Mouse (Mus musculus): ENCODE data around the gene Ip6k3.

Ip6k3 gene

DNA sequence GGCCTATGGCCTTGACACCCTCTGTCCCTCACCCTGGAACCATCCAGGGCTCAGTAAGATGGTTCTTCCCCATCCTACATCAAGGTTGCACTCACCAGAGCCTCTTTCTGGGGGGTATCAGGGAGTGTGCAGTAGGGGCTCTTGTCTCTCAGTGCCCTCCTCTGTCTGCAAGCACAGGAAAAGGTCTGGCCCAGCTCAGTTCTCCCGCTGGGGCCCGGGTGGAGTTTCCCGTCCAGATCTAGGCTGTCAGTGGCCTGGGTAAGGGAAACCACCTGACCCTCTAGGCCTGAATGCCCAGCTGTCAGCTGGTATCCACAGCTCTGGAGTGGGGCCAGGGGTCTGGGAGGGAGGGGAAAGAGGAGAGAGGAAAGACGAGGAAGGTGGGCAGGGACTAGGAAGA is at the start of gene Ip6k3:
TSS of gene Ip6k3 (minus strand) at position 251 of the 400 bp plus-strand sequence.
- no peak for DNase-seq

DNA sequence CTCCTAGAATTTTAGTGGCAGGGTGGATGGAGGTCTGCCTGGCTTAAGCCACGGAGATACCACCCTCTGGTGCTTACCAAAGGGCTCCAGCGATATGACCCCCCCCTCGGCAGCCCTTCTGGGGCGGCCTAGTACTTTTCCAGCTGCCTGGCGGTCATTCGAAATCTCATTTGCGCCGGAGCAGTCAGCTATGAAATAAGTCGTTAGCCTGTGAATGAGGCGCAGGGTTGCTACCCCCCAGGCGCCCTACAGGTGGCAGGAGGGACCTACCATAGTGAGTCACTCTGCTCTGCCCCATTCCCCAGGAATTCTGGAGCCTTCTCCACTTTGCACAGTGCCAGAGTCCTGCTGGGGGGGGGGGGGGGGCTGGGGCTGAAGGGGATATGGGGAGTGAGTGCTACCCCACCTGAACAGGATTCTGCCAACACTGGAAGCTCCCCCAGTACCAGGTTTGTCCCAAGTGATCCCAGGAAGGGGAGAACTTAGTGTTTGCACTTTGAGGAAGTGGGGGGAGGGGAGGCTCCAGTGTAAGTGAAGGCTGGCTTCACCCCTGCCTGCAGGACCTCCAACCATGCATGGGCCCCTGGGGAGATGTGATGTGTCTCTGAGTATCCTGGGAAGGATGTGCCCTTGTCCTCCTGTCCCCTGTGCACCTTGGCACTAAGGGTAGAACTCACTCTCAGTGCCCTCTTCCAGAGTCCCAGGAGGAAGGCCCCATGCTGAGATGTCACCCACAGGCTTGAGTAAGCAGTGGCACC is 45.4 kb upstream of the Ip6k3 start:
- no peak for DNase-seq

DNA sequence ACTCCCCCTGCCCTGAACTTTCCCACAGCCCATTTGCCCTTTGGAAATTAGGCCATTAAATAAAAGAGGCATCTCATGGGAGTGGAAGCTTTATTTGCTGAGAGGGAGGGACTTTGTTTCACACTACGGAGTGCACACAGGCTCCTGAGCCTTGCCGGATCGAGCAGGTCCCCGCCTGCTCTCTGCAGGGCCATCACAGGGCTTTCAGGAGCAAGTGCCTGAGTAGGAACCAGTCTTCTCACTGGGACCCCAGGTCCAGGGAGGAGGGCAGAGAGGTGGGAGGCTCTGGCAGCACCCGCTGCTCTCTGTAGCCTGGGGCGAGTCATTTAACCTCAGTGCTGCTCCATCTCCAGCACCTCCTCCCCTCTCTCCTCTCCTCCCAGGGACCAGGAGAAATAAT is 44.4 kb upstream of the Ip6k3 start:
- no peak for DNase-seq

DNA sequence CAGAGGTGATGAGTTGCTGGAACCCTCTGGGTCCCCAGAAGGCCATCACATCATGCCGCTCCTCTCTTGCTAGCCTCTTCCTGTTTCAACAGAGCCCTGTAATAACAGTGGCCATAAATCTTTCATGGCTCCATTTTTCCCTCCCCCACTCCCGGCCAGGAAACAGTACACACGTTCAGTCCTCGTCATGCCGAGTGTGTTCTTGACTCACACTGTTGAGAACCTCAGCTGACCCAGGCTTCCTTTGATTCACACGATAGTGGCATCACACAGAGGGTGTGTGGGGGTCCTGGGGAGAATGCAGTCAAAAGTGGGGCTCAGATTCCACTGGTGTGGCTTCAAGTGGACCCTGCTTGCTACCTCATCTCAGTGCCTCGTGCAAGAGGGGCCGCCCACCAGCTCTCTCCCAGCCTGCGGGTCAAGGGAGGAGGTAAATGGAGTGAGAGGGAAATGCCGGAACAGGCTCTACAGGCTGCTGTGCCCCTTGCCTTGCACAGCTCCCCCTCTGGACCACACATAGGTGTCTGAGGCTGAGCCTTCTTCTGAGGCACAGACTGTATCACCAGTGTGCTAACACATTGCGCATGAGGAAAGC is 39.6 kb upstream of the Ip6k3 start:
- DNase-seq = no peak

DNA sequence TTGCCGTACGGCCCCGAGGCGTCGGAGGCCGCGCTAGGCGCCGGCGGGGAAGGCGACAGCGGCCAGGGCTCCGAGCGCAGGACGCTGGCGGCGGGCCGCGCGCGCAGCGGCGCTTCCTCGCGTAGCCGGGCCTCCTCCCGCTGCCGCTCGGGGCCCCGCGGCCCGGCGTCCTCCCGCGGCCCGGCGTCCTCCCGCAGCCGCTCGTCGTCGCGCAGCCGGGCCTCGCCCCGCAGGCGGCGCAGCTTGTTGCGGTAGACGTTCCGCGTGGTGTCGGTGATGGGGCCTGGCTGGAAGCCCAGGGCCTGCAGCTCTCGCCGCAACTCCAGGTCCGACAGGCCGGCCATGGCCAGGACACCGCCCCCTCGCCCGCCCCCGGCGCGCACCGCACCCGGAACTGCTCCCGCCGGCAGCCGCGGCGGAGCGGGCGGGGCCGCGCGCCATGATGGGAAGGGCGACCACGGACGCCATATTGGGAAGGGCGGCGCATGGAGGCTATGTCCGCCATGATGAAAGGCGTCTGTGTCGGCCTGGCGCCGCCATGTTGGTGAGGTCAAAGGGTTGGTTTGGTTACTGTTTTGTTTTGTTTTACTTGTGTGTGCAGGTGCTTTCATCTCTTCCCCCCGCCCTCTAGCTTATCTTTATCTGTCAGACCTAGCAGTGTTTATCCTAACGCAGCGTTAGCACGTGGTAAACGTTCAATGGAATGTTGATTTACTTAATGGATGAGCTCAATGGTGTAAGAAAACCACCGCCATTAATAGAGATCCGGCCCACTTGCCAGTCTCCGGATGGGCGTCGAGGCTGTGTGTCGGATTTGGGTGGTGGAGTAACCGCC is 36.7 kb upstream of the Ip6k3 start, which contains the start of gene Lemd2:
TSS of gene Lemd2 (minus strand) at position 395 of the 835 bp plus-strand sequence.
- peak; percentile 97 for DNase-seq

DNA sequence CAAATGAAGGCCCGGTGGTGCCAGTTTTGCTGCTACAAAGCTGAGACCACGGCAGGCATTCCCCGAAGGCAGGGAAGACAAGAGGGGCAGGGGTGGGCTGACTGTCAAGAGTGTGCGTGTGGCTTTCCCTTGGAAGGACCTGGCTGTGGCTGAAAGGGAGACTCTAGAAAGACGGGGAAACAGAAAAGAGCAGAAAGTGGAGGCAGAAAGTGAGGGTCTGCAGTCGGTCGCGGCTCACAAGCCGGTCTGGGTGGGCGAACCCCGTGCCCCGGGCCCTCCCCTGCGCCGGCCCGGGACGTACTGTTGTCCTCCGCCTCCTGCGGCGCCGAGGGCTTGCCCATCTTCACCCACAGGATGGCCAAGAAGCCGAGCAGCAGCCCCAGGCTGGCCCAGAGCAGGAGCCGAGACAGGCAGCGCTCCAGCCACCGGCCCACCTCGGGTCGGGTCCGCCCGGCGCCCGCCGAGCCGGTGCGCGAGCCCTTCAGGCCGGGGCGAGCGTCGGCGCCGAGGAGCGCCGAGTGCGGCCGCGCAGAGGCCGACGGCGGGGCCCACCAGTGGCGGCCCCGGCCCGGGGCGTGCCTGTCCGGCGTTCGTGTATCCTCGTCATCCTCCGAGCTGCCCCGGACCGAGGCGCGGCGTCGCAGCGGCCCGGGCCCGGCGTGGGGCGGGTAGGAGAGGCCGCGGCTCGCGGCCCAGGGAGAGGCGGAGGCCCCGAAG is 35.9 kb upstream of the Ip6k3 start:
- peak; percentile 65 for DNase-seq

DNA sequence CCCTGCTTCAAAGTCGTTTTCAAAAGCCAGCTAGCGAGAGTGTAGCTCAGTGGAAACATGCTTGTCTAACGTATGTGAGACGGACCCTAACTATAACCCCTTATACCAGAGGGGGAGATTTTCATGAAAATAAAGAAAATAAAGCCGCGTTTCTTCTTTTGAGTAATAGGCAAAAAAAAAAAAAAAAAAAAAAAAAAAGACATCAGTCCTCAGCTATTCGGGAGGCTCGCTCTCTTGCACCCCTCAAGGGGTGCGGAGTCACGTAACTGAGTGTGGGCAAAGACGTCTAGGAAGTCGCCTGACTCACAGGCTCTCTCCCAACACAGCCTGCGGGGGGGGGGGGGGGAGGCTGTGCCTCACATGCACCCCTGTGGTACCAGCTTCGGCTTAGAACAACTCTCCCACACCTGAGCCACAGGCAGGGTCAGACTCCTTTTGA is 35.3 kb upstream of the Ip6k3 start:
- DNase-seq = no peak

DNA sequence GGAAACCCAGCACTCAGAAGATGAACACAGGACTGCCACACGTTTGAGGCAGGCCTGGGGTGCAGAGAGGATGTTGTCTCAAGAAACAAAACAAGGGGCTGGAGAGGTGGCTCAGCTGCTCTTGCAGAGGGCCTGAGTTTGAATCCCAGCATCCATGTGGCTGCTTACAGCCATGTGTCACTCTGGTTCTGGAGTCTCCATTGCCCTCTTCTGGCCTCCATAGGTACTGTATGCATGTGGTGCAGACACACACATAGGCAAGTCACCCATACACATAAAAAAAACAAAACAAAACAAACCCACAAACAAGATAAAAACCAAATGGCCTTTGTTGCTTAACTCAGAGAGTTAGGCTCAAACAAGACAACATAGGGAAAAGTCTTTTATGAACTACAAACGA is 34.4 kb upstream of the Ip6k3 start:
- DNase-seq = no peak

DNA sequence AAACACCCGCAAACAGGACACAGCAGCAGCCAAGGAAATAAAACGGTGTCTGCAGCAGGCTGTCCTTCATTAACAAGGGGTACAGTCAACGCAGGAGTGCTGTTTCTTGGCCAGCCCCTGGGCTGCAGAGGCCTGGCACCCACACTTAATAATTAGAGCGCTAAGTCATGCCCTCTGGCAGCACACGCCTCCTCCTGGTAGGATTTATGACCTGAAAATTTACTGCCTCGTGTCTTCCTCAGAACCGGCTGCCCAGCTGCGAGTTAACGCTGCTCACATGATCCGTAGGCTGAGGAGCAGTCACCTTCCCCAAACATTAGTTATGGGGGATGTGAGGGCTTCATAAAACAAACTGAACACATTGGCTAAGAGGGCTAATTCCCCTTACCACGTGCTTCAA is 33.2 kb upstream of the Ip6k3 start:
- DNase-seq = no peak

DNA sequence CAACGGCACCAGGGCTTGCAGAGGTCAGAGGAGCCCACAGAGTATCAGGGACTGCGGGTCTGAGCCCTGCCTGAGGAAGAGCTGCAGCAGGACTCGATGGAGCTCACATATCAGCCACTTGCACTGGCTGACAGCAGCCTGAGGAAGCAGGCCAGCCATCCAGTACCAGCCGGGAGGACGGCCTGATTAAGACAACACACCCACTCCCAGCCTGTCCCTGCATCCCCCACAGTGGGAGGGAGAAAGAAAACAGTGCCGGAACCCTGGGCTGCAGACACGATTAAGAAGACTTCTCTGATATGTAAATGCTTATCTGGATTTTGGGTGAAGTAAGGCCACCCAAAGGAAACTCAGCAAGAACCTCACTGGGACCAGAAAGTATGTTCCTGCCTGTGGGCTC is 32.3 kb upstream of the Ip6k3 start:
- DNase-seq = no peak

DNA sequence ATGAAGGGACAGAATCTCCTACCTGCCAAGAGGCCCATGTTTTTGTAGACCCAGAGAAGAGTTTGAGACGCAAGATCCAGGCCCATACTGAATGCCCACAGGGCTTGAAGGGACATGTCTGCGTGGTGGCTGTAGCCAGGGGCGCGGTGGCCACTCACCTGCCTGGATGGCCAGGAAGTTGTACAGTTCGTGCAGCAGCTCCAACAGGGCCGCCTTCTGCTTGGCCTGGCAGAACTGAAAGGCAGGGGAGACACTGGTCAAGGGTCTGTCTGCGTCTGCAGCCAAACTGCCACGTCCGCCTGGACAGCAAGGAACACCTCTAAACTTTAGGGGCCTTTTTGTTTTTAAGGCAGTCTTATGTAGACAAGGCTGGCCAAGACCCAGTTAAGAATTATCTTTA is 31.6 kb upstream of the Ip6k3 start:
- DNase-seq = no peak

DNA sequence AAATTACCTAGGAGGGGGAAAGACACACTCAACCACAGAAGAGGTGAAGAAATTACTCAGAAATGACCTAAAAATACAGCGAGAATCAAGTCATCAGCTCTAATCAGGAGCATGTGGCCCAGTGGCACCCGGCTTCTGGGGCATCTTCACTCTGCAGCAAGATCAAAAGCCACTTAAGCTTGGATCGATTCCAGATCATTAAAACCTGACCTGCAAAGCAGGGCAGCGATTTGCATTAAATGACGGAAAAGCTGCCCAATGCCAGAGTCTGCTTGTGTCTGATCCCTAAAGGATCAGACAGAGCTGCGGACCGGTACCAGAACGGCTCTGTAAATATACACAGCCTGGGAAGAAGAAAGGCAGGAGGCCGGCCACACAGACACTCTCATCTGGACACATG is 28.6 kb upstream of the Ip6k3 start:
- no peak for DNase-seq

DNA sequence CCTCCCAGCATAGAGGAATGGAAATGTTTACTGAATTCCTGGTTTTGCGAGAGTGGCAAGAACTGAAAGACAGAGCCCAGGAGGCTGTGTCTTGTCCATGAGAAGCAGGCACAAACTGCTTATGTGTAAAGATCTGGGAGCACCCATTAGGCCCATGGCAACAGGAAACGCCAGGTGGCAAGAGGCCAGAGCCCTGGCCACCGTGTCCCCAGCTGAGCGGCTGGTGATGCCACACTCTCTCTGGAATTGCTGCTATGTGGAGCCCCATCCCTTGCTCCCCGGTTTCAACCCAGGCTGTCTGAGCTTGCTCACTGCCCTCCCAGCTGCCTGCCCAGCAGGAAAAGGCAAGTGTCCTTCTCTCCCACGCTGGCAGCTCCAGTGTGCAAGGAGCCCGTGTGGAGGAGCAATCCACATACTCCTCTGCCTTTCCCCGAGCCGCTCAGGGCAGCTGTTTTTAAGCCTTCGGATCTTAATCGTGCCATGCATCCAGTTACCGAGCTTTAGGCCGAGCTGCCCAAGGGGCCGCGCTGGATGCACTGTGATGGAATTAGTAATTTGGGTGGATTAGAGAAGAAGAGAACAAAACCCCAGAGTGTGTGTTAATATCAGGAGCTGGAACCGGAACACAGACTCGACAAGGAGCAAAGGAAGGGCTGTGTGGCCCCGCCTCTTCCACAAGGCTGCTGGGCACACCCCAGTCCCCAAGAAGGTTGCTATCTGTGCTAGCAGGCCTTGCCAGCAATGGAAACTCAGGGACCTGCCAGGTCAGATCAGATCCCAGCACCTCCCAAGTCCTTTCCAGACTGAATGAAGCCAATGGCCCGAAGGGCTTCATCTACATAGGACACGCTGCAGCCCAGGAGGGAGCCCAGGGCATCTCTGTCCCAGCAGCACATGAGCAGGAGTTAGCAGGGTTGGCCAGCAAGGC is 26.9 kb upstream of the Ip6k3 start:
- no peak for DNase-seq

DNA sequence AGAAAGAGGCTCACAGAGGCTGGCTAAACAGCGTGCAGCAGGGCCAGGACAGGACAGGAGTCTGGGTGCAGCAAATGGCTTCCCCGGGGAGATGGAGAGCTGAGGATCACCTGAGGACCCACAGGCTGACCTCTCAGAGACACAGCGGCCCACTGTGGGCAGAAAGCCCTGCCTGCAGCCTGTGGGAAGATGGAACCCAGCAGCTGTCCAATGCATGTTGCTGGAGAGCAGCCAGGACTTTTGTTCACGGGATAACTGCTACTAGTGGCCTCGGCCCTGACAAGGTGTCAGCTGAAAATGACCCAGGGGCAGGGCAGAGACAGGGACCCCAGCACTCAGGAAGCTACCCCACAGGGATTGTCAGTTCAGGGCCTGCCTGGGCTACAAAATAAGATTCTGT is 24.2 kb upstream of the Ip6k3 start:
- peak; percentile 44 for DNase-seq

DNA sequence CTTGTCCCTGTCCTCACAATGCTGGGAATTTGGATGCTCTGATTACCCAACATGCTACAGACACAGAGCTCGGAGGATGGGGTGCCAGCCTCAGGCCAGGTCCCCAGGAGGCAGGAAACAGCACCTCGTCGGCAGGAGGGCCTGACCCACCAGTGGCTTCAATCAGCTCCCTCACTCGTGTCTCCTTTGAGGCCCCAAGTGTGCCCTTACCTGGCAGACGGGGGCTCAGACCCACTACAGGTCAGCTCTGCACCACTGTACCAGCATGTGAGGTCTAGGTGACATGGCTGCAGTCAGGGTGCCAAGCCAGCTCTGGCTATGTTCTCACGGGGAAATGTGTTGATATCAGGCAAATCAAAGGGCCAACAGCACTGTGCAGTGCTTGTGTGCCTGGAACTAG is 23.6 kb upstream of the Ip6k3 start:
- DNase-seq = peak; percentile 28

DNA sequence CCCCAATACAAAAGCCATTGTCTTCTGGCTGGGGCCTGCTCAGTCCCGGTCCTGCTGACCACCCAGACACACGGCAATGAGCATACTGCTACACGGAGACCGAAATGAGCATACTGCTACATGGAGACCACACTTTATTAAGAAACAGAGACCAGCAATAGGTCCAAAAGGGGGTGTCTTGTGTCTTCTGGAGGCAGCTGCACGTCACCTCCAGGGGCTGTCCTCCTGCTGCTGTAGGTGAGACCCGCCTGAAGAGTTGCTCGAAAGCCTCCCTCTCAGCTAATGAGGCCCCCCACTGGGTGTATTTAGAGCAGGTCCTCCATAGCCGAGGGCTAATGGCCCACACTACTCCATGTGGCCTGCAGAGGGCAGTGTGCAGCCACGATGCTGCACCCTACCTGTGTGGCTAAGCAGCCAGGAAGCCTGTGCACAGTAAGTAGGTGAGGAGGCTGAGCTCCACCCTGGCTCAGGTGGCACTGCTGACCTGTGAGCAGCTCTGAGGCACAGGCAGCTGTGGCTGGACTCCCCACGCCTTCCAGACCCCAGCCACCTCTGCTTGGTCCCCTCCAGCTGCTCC is 22.1 kb upstream of the Ip6k3 start:
- peak; percentile 87 for DNase-seq

DNA sequence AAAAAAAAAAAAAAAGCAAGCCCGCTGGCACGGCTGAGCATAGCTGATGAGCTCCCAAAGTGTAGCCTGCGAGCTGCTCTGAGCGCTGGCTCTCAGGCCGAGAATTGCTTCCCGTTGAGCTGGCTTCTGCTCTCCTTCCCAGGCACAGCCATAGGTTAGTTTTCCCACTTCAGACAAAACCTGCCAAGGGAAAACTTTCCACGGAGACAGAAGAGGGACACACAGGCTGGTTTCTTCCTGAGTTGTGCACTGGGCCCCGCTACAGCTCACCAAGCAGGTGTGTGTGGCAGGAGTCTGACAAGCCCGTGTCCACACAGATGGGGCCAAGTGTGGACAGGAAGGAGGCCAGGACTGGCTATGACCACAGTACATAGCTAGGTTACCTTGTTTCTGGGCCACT is 21.3 kb upstream of the Ip6k3 start:
- peak; percentile 54 for DNase-seq

DNA sequence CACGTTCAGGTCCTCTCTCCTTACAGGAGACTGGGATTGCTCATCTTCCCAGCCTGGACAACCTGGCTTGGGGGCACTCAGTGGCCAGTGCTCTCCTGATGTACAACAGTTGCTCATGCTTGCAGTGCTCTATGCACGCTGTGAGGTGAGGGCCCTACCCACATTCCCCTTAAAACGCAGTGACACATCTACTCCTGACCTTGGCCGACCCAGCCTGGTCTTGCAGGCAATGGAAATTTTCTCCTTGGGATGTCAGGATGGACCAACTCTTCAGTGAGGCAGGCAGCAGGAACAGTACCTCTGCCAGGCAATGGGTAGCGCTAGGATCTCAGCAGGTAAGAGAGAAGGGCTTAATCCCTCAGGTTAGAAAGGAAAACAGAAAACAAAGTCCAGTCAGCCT is 19.5 kb upstream of the Ip6k3 start:
- no peak for DNase-seq

DNA sequence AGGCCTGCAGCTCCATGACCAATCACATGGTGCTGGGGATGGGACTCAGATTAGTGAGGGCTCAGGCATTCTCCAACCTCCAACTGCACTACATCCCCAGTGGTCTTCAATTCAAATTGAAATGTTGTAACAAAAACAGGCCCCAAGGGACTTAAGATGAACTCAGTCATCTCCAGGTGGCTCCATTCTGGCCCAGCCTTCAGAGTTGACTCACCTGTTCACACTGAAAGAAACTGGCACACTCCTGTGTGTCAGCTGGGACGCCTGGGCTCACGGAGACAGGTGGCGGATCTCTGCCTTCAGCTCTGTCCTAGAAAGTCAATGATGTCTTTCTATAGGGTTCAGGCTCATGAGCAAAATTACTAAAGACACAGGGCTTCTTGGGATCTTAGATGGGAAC is 18.5 kb upstream of the Ip6k3 start:
- DNase-seq = no peak

DNA sequence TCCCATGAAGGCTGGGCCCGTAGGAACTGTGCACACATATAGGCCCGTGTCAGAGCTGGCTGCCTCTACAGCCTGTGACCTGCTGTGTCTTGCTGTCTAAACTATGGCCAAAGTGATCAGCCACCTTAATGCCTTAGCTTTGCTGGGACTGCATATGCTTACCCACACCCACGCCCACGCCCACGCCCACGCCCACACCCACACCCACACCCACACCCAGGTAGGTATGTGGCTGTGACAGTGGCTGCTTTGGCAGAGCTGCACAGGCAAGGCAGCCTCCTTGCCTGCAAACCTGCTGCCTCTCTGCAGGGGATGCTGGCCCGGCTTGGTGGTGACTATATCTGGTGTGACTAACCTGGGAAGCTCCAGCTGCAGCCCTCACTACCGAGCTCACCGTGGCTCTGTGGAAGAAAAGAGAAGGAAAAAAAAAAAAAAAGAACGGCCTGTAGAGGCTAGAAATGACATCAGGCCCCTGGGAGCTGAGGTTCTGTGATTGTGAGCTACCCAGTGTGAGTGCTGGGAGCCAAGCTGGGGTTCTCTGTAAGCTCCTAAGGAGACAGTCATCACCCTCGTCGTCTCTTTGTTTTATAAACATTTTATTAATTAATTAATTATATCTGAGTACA is 16.2 kb upstream of the Ip6k3 start:
- no peak for DNase-seq

DNA sequence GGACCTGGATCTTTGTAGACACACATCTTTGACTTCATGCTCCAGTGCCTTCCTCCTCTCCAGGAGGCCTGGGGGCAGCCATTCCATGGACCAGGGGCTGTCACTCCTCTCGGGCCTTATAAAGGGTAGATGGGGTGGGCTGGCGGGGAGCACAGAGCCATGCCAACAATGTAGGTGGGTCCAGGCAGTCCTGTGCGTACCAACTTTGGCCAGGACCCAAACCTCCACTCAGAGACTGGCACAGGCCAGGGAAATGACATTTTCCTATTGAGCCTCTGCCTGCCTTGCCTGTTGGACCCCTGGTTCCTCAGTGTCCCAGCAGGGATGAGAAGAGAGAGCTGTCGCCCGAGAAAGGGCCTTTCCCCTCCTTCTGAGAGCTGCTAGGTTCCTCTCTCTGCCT is 14.8 kb upstream of the Ip6k3 start:
- no peak for DNase-seq

Data from cerebellum, adult 9-11 months (tissue).